Mouse (Mus musculus) central nervous system, embryonic 18 days (tissue): Measurements from ENCODE around the gene Pip5k1b. TPM values are rescaled to one million over a fixed set of nuclear protein-coding genes. Genes with fewer than 3 reads are reported as not detected.

Source experiments
- polyA plus RNA-seq: library from polyadenylated mRNA; depleted of rRNA; stranded (reverse); fragments of >200 nt; gene quantifications from 2 replicates; pipeline ENCODE4 v1.2.3, GENCODE M21; 2012; rRNA removed

Pip5k1b gene
- 1.6 and 2.3 TPM in 2 replicates for polyA plus RNA-seq

GRCm38 (mm10) chr19:24555466-24555903, at the start of gene Pip5k1b:
TSS of gene Pip5k1b (minus strand) at chr19:24555872.

GRCm38 (mm10) chr19:24476929-24477882, 78.5 kb downstream of the Pip5k1b start, which contains the start of gene Fam122a:
TSS of gene Fam122a (minus strand) at chr19:24477356.

GRCm38 (mm10) chr19:24280601-24281228, 275.0 kb downstream of the Pip5k1b start, which contains the start of gene Fxn:
TSS of gene Fxn (minus strand) at chr19:24280605.

Other genes starting within 250 kb of the Pip5k1b start
- 27.0 and 30.2 TPM in 2 replicates for gene Fam122a, start 78.5 kb downstream of the Pip5k1b start, polyA plus RNA-seq
- 1.4 and 1.5 TPM in 2 replicates for gene Tmem252, start 118.1 kb upstream of the Pip5k1b start, polyA plus RNA-seq